Mouse (Mus musculus) intestine, embryonic 14.5 days (tissue): ENCODE data around the gene Fgfr2. TPM values are rescaled to one million over a fixed set of nuclear protein-coding genes. Genes with fewer than 3 reads are reported as not detected.

Experiments
- ATAC-seq: fragments of 200-750 bp; cut with Nextera tagmentation; replicated peaks from 2 replicates; pipeline ENCODE4 v1.8.0; 2017; ENCODE audit warnings: low read depth, moderate number of reproducible peaks, moderate TSS enrichment, moderate library complexity; ENCODE audit not compliant: low FRiP score, low TSS enrichment
- DNase-seq: peaks from one replicate; pipeline ENCODE4 v3.0.0-alpha.2; 2018; ENCODE audit warnings: low spot score
- H3K27ac ChIP-seq: fragments of 300-500 bp; sonication (generic); 2 replicates; pipeline ENCODE4 v1.5.1; 2014; ENCODE audit warnings: low read depth, mild to moderate bottlenecking, control low read depth
- H3K27me3 ChIP-seq: fragments of 300-500 bp; sonication (generic); replicated peaks from 2 replicates; pipeline ENCODE4 v1.6.1; 2014; ENCODE audit warnings: low read length, control low read depth; ENCODE audit not compliant: control insufficient read depth, insufficient read depth
- H3K36me3 ChIP-seq: fragments of 300-500 bp; sonication (generic); 2 replicates; pipeline ENCODE4 v1.6.1; 2014; ENCODE audit warnings: low read length, control low read depth; ENCODE audit not compliant: control insufficient read depth, insufficient read depth
- H3K4me1 ChIP-seq: fragments of 300-500 bp; sonication (generic); replicated peaks from 2 replicates; pipeline ENCODE4 v1.6.1; 2014; ENCODE audit warnings: low read length, control low read depth, mixed read lengths; ENCODE audit not compliant: control insufficient read depth, insufficient read depth
- H3K4me2 ChIP-seq: fragments of 300-500 bp; sonication (generic); 2 replicates; pipeline ENCODE4 v1.6.1; 2014; ENCODE audit warnings: low read length
- H3K4me3 ChIP-seq: fragments of 300-500 bp; sonication (generic); 2 replicates; pipeline ENCODE4 v1.5.1; 2014; ENCODE audit warnings: low read depth, low read length, control low read depth, mixed read lengths
- H3K9ac ChIP-seq: fragments of 300-500 bp; sonication (generic); 2 replicates; pipeline ENCODE4 v1.6.1; 2014; ENCODE audit warnings: mild to moderate bottlenecking, low read length
- H3K9me3 ChIP-seq: fragments of 300-500 bp; sonication (generic); 2 replicates; pipeline ENCODE4 v1.6.1; 2016; ENCODE audit warnings: low read length, control low read depth; ENCODE audit not compliant: control insufficient read depth
- WGBS: fragments of 180-500 bp; shearing (Covaris S2); extraction: QIAGEN DNeasy Blood & Tissue Kit; methylation state at CpG from one replicate; pipeline ENCODE4 v1.1.7; 2014; 5-methylcytosine and 5-hydroxymethylcytosine counted together
- polyA plus RNA-seq: library from polyadenylated mRNA; unstranded; fragments of >200 nt; fragmentation: Nextera tagmentation; extraction: Ambion mirVana; gene quantifications from 2 replicates; pipeline ENCODE4 v1.2.1, GENCODE M21; 2014

Fgfr2 gene
- polyA plus RNA-seq, 1 experiment from 2014 or later = 105 TPM

GRCm38 (mm10) chr7:131184339-131184738 is 1938.8 kb downstream of the Fgfr2 start:
- no peak overlapping the region for H3K27ac ChIP-seq
- no peaks in the 10 kb centered on the region for H3K4me1 ChIP-seq
- no peak overlapping the region for H3K4me3 ChIP-seq
- no peaks in the 10 kb centered on the region for H3K9me3 ChIP-seq
- H3K4me2 ChIP-seq = no peak overlapping the region
- DNase-seq (no peak), ATAC-seq (no peak)
- H3K27me3 ChIP-seq = no peaks in the 10 kb centered on the region
- H3K9ac ChIP-seq = no peak overlapping the region
- H3K36me3 ChIP-seq = no peaks in the 10 kb centered on the region
- 62% methylated on average over 8 of the region's 8 CpGs for WGBS

GRCm38 (mm10) chr7:131182685-131183084 is 1940.5 kb downstream of the Fgfr2 start:
- Histone ChIP-seq H3K36me3 (no peaks in the 10 kb centered on the region), H3K27ac (no peak overlapping the region), H3K9ac (no peak overlapping the region), H3K4me1 (no peaks in the 10 kb centered on the region), H3K27me3 (no peaks in the 10 kb centered on the region), H3K9me3 (no peaks in the 10 kb centered on the region), H3K4me3 (no peak overlapping the region), H3K4me2 (no peak overlapping the region)
- WGBS = 41% methylated on average over 4 of the region's 4 CpGs
- DNase-seq (peak; percentile 63), ATAC-seq (no peak)

GRCm38 (mm10) chr7:131174121-131174520 is 1949.0 kb downstream of the Fgfr2 start, which contains the start of gene 5430419D17Rik:
Gene 5430419D17Rik, plus strand, starts transcription at chr7:131174402.
- DNase-seq (no peak), ATAC-seq (no peak)
- H3K4me3 ChIP-seq = no peak within 1 kb of the TSS
- no peak within 1 kb of the TSS for H3K9ac ChIP-seq
- no peaks in the 10 kb centered on the region for H3K4me1 ChIP-seq
- H3K9me3 ChIP-seq = no peaks in the 10 kb centered on the region
- no peak within 1 kb of the TSS for H3K4me2 ChIP-seq
- no peaks in the 10 kb centered on the region for H3K36me3 ChIP-seq
- H3K27me3 ChIP-seq = no peaks in the 10 kb centered on the region
- WGBS = 87% methylated on average over 9 of the region's 9 CpGs
- no peak within 1 kb of the TSS for H3K27ac ChIP-seq

- ATAC-seq (no peak), DNase-seq (no peak)
- Histone ChIP-seq H3K27ac (no peak overlapping the region), H3K36me3 (no peaks in the 10 kb centered on the region), H3K9ac (no peak overlapping the region), H3K4me3 (no peak overlapping the region), H3K4me1 (no peaks in the 10 kb centered on the region), H3K27me3 (no peaks in the 10 kb centered on the region), H3K4me2 (no peak overlapping the region), H3K9me3 (no peaks in the 10 kb centered on the region)
- WGBS = 28% methylated on average over 2 of the region's 2 CpGs
Observed at GRCm38 (mm10) chr7:131169099-131169498, 1954.1 kb downstream of the Fgfr2 start.

- Histone ChIP-seq H3K9me3 (no peaks in the 10 kb centered on the region), H3K4me3 (no peak overlapping the region), H3K9ac (no peak overlapping the region), H3K36me3 (no peaks in the 10 kb centered on the region), H3K4me2 (no peak overlapping the region), H3K27me3 (no peaks in the 10 kb centered on the region), H3K27ac (no peak overlapping the region), H3K4me1 (no peaks in the 10 kb centered on the region)
- DNase-seq (no peak), ATAC-seq (no peak)
- WGBS = 79% methylated on average over 3 of the region's 3 CpGs
Observed at GRCm38 (mm10) chr7:131167771-131168170, 1955.4 kb downstream of the Fgfr2 start.

- H3K36me3 ChIP-seq = no peaks in the 10 kb centered on the region
- H3K4me3 ChIP-seq = no peak overlapping the region
- H3K9ac ChIP-seq = no peak overlapping the region
- no peaks in the 10 kb centered on the region for H3K9me3 ChIP-seq
- H3K4me1 ChIP-seq = no peaks in the 10 kb centered on the region
- H3K4me2 ChIP-seq = no peak overlapping the region
- WGBS = 61% methylated on average over 7 of the region's 7 CpGs
- no peaks in the 10 kb centered on the region for H3K27me3 ChIP-seq
- no peak for ATAC-seq
- no peak for DNase-seq
- H3K27ac ChIP-seq = no peak overlapping the region
Observed at GRCm38 (mm10) chr7:131162251-131162650, 1960.9 kb downstream of the Fgfr2 start.

GRCm38 (mm10) chr7:131153044-131153443 is 1970.1 kb downstream of the Fgfr2 start:
- no peaks in the 10 kb centered on the region for H3K9me3 ChIP-seq
- no peaks in the 10 kb centered on the region for H3K27me3 ChIP-seq
- 80% methylated on average over 5 of the region's 5 CpGs for WGBS
- no peak overlapping the region for H3K27ac ChIP-seq
- H3K9ac ChIP-seq = no peak overlapping the region
- no peak for ATAC-seq
- H3K4me1 ChIP-seq = no peaks in the 10 kb centered on the region
- H3K4me2 ChIP-seq = no peak overlapping the region
- DNase-seq = no peak
- no peak overlapping the region for H3K4me3 ChIP-seq
- H3K36me3 ChIP-seq = no peaks in the 10 kb centered on the region

GRCm38 (mm10) chr7:131150179-131150578 is 1973.0 kb downstream of the Fgfr2 start:
- no peak for DNase-seq
- H3K9me3 ChIP-seq = no peaks in the 10 kb centered on the region
- WGBS = 74% methylated on average over 3 of the region's 3 CpGs
- no peak overlapping the region for H3K9ac ChIP-seq
- H3K27me3 ChIP-seq = no peaks in the 10 kb centered on the region
- H3K4me2 ChIP-seq = no peak overlapping the region
- H3K4me3 ChIP-seq = no peak overlapping the region
- no peaks in the 10 kb centered on the region for H3K4me1 ChIP-seq
- H3K36me3 ChIP-seq = no peaks in the 10 kb centered on the region
- ATAC-seq = no peak
- H3K27ac ChIP-seq = no peak overlapping the region

GRCm38 (mm10) chr7:131146214-131146613 is 1976.9 kb downstream of the Fgfr2 start, which contains the start of gene 4933402N03Rik:
Gene 4933402N03Rik, minus strand, starts transcription at chr7:131146314.
- Histone ChIP-seq H3K36me3 (no peaks in the 10 kb centered on the region), H3K4me1 (no peaks in the 10 kb centered on the region), H3K27ac (no peak within 1 kb of the TSS), H3K4me2 (no peak within 1 kb of the TSS), H3K9ac (no peak within 1 kb of the TSS), H3K9me3 (no peaks in the 10 kb centered on the region), H3K27me3 (no peaks in the 10 kb centered on the region), H3K4me3 (no peak within 1 kb of the TSS)
- ATAC-seq (no peak), DNase-seq (no peak)
- 78% methylated on average over 2 of the region's 2 CpGs for WGBS
